Mouse (Mus musculus) MEL (cell line): ENCODE measurements around the gene Hmox2.

Experiments
- BHLHE40 ChIP-seq: IDR thresholded peaks from 2 replicates; pipeline ENCODE4 v1.6.1; 2012; ENCODE audit warnings: low read depth, mild to moderate bottlenecking, inconsistent platforms, low read length, improper control_type of control experiment, borderline replicate concordance
- CTCF ChIP-seq, 3 experiments: IDR thresholded peaks in 2 of 3; conservative IDR thresholded peaks in 1 of 3; 2 replicates each; pipeline ENCODE4 v1.5.1; 2011 to 2012; ENCODE audit warnings: low read length in 3 of 3, low read depth in 2 of 3, mild to moderate bottlenecking in 2 of 3, improper control_type of control experiment in 1 of 3, inconsistent platforms in 1 of 3, mixed read lengths in 1 of 3, moderate library complexity in 1 of 3; ENCODE audit not compliant: control insufficient read depth in 1 of 3, insufficient read depth in 1 of 3, poor library complexity in 1 of 3, severe bottlenecking in 1 of 3
- GABPA ChIP-seq: IDR thresholded peaks from 2 replicates; pipeline ENCODE4 v1.6.1; 2012; ENCODE audit warnings: low read depth, mild to moderate bottlenecking, inconsistent platforms, low read length, improper control_type of control experiment, moderate library complexity
- POLR2AphosphoS2 ChIP-seq: IDR thresholded peaks from 2 replicates; pipeline ENCODE4 v1.6.1; 2011; ENCODE audit warnings: low read length, improper control_type of control experiment

- no peak for TF ChIP-seq CTCF (IDR thresholded peaks at IDR 0.05 in 2 of 3, conservative IDR thresholded peaks at IDR 0.05 in 1 of 3; ENCODE audit: control insufficient read depth in 1 of 3, insufficient read depth in 1 of 3, low read depth in 2 of 3, low read length in 3 of 3, poor library complexity in 1 of 3, severe bottlenecking in 1 of 3)
- TF ChIP-seq POLR2AphosphoS2, result no peak
- no peak for TF ChIP-seq GABPA
- no peak for TF ChIP-seq BHLHE40
Measured at GRCm38 (mm10) chr16:4727526-4727925, 1.4 kb downstream of the Hmox2 start.
